Mouse (Mus musculus) liver, adult 2 months (tissue): ENCODE measurements at regions not wholly inside any gene's neighbourhood (a gene's known extent, or its start where the extent isn't known, plus 50 kb on each side); places are given as distances from the start of the nearest gene placed in this dataset.

Experiments used
- DNase-seq: peaks from one replicate; pipeline ENCODE4 v3.0.0-alpha.2; 2011; ENCODE audit warnings: low read depth, low spot score; ENCODE audit errors: extremely low read depth
- H3K27ac ChIP-seq: fragments of 200-500 bp; replicated peaks from 2 replicates; pipeline ENCODE4 v1.5.1; 2012; ENCODE audit warnings: low read depth, mild to moderate bottlenecking, control low read depth, inconsistent platforms, low read length; ENCODE audit not compliant: insufficient read depth
- H3K27me3 ChIP-seq: fragments of 200-500 bp; 2 replicates; pipeline ENCODE4 v1.6.1; 2012; ENCODE audit warnings: mild to moderate bottlenecking, moderate library complexity, low read length, inconsistent platforms; ENCODE audit not compliant: control insufficient read depth, insufficient read depth
- H3K36me3 ChIP-seq: fragments of 200-500 bp; 2 replicates; pipeline ENCODE4 v1.6.1; 2012; ENCODE audit warnings: low read length, inconsistent platforms; ENCODE audit not compliant: control insufficient read depth, insufficient read depth
- H3K4me1 ChIP-seq: fragments of 200-500 bp; 2 replicates; pipeline ENCODE4 v1.6.1; 2011; ENCODE audit warnings: low read length; ENCODE audit not compliant: control insufficient read depth, insufficient read depth
- H3K4me3 ChIP-seq: fragments of 200-500 bp; 2 replicates; pipeline ENCODE4 v1.5.1; 2011; ENCODE audit warnings: low read depth, mild to moderate bottlenecking, control low read depth, low read length, moderate library complexity; ENCODE audit not compliant: insufficient read depth
- H3K79me2 ChIP-seq: fragments of 200-500 bp; 2 replicates; pipeline ENCODE4 v1.6.1; 2012; ENCODE audit warnings: inconsistent platforms, mild to moderate bottlenecking, low read length, moderate library complexity; ENCODE audit not compliant: control insufficient read depth, insufficient read depth
- H3K9ac ChIP-seq: fragments of 200-500 bp; 2 replicates; pipeline ENCODE4 v1.6.1; 2012; ENCODE audit warnings: low read depth, mild to moderate bottlenecking, control low read depth, inconsistent platforms, low read length
- CTCF ChIP-seq: fragments of 200-500 bp; IDR thresholded peaks from 2 replicates; pipeline ENCODE4 v1.5.1; 2011; ENCODE audit warnings: low read depth, low read length, control low read depth
- POLR2A ChIP-seq: fragments of 200-500 bp; IDR thresholded peaks from 2 replicates; pipeline ENCODE4 v1.6.1; 2011; ENCODE audit warnings: low read length, control low read depth; ENCODE audit not compliant: insufficient read depth; ENCODE audit errors: extremely low read depth
- WGBS: fragments of 180-500 bp; shearing (Covaris S2); methylation state at CpG from one replicate; pipeline ENCODE4 v1.1.7; 2018; 5-methylcytosine and 5-hydroxymethylcytosine counted together

DNA sequence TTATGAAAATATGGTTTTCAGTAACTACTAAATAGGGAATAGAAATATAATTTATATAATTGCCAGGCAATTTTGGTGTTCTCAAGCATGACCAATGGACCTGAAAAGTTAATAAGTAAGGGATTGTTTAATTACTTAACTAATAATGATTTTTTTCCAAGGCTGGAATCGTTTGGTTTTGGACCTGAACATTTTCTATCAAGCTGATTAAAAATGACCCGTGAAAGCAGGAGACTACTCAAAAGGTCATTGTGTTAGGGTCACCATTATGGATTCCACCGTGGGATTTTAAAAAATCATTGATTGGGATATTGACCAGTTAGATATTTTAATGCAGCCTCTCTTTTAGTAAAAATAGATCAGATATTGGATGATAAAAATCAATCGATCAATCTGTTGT is 416.9 kb downstream of the Pik3r1 start:
- Histone ChIP-seq H3K4me3 (no peak overlapping the region), H3K27ac (no peak overlapping the region), H3K4me1 (peaks cover 16% of the 10 kb centered on the region), H3K79me2 (no peaks in the 10 kb centered on the region), H3K36me3 (no peaks in the 10 kb centered on the region), H3K27me3 (no peaks in the 10 kb centered on the region), H3K9ac (no peak overlapping the region)
- peak; percentile 94 for DNase-seq
- no peak for TF ChIP-seq CTCF
- no peak for TF ChIP-seq POLR2A
- 27% methylated on average over 4 of the region's 4 CpGs for WGBS

DNA sequence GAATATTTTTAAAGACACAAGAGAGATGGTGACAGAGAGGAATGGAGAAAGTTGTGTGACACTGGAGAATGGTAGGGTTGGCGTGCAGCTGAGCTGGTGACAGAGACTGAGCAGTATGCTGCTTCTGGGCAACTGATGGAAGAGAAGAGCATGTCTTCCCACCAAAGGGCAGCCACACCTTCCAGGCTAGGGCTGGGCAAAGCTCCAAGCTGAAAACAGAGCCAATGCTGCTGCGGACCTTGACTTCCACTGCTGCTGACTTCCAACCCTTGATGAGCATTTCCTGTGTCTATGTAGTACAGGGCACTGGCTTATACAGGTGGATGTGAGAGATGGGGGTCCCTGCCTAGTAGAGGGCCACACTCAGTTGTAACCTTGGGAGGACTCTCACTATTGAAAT is 418.7 kb downstream of the Pik3r1 start:
- no peak overlapping the region for H3K9ac ChIP-seq
- no peak overlapping the region for H3K4me3 ChIP-seq
- peaks cover 16% of the 10 kb centered on the region for H3K4me1 ChIP-seq
- H3K27me3 ChIP-seq: no peaks in the 10 kb centered on the region
- 25% methylated on average over 2 of the region's 2 CpGs for WGBS
- H3K79me2 ChIP-seq: no peaks in the 10 kb centered on the region
- TF ChIP-seq CTCF: no peak
- TF ChIP-seq POLR2A: no peak
- H3K36me3 ChIP-seq: no peaks in the 10 kb centered on the region
- DNase-seq: peak; percentile 90
- H3K27ac ChIP-seq: no peak overlapping the region

GRCm38 (mm10) chr13:101338280-101338872 is 429.6 kb downstream of the Pik3r1 start:
- H3K4me1 ChIP-seq: no peaks in the 10 kb centered on the region

GRCm38 (mm10) chr13:101318621-101319020 is 449.4 kb downstream of the Pik3r1 start:
- H3K4me3 ChIP-seq: no peak overlapping the region
- WGBS: 72% methylated on average over 4 of the region's 4 CpGs
- no peak overlapping the region for H3K9ac ChIP-seq
- DNase-seq: peak; percentile 14
- peaks cover 7% of the 10 kb centered on the region for H3K4me1 ChIP-seq
- H3K27ac ChIP-seq: no peak overlapping the region
- no peaks in the 10 kb centered on the region for H3K27me3 ChIP-seq
- H3K36me3 ChIP-seq: no peaks in the 10 kb centered on the region
- H3K79me2 ChIP-seq: no peaks in the 10 kb centered on the region
- TF ChIP-seq POLR2A (no peak), CTCF (no peak)

More at GRCm38 (mm10) chr13:101338280-101338872, 429.6 kb downstream of the Pik3r1 start:
- Histone ChIP-seq H3K4me3 (no peak overlapping the region), H3K9ac (no peak overlapping the region), H3K27ac (no peak overlapping the region), H3K27me3 (no peaks in the 10 kb centered on the region), H3K36me3 (no peaks in the 10 kb centered on the region), H3K79me2 (no peaks in the 10 kb centered on the region)
- no peak for DNase-seq
- WGBS: 81% methylated on average over 3 of the region's 3 CpGs
- no peak for TF ChIP-seq POLR2A
- no peak for TF ChIP-seq CTCF

GRCm38 (mm10) chr13:101316336-101316735 is 451.7 kb downstream of the Pik3r1 start:
- WGBS: 23% methylated on average over 4 of the region's 4 CpGs
- Histone ChIP-seq H3K27me3 (no peaks in the 10 kb centered on the region), H3K9ac (no peak overlapping the region), H3K4me1 (peaks cover 9% of the 10 kb centered on the region), H3K36me3 (no peaks in the 10 kb centered on the region), H3K4me3 (no peak overlapping the region), H3K27ac (no peak overlapping the region), H3K79me2 (no peaks in the 10 kb centered on the region)
- DNase-seq: peak; percentile 82
- TF ChIP-seq CTCF (no peak), POLR2A (no peak)

DNA sequence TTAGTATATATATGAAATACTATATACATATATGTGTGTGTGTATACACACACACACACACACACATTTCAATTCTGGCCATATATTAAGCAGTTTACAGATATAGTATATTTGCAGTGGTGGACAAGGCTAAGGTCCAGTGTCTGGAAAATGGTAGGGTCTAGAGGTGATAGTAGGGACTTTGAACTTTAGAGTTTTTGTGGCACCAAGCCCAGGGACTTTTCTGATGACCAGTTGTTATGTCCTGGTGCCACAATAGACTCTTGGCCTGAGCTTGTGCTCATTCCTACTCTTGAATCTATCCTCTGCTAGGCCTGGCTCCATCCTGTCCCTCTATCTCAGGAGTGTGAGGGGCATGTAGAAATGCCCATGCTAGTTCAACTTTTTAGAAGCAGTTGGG is 454.0 kb downstream of the Pik3r1 start:
- Histone ChIP-seq H3K36me3 (no peaks in the 10 kb centered on the region), H3K27me3 (no peaks in the 10 kb centered on the region), H3K79me2 (no peaks in the 10 kb centered on the region), H3K27ac (no peak overlapping the region), H3K4me3 (no peak overlapping the region), H3K4me1 (peaks cover 9% of the 10 kb centered on the region), H3K9ac (no peak overlapping the region)
- DNase-seq: peak; percentile 81
- TF ChIP-seq POLR2A: no peak
- TF ChIP-seq CTCF: no peak
